Mouse (Mus musculus) spleen, adult 12 weeks (tissue): ENCODE data around the gene Chst3.
A peak's percentile ranks its signal among the peaks of the same experiment; 100 is the strongest.
"Not testable (repeated sequence)": the region's sequence is repeated elsewhere in the genome, so short reads cannot be mapped to it uniquely, and the experiment has no call there.

ENCODE experiments used
- DNase-seq: peaks from one replicate; pipeline ENCODE4 v3.0.0; 2022; ENCODE audit warnings: low spot score

Gene Chst3

GRCm38 (mm10) chr10:60218591-60219499 lies at the start of gene Chst3:
Chst3 (minus strand) TSS chr10:60219260.
- DNase-seq, result no peak

DNA sequence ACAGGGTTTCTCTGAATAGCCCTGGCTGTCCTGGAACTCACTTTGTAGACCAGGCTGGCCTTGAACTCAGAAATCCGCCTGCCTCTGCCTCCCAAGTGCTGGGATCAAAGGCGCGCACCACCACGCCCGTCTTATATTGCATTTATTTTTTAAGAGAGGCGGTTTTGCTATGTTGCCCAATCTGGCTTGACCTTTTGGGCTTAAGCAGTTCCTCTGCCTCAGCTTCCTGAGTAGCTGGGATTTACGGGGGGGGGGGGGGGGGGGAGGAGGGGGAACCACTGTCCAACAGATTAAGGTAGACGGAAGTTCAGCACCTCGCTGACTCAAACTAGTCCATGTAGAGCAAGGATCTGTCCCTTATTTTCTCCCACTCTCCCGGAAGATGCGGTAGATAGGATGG lies 49.7 kb upstream of the Chst3 start:
- no peak for DNase-seq

DNA sequence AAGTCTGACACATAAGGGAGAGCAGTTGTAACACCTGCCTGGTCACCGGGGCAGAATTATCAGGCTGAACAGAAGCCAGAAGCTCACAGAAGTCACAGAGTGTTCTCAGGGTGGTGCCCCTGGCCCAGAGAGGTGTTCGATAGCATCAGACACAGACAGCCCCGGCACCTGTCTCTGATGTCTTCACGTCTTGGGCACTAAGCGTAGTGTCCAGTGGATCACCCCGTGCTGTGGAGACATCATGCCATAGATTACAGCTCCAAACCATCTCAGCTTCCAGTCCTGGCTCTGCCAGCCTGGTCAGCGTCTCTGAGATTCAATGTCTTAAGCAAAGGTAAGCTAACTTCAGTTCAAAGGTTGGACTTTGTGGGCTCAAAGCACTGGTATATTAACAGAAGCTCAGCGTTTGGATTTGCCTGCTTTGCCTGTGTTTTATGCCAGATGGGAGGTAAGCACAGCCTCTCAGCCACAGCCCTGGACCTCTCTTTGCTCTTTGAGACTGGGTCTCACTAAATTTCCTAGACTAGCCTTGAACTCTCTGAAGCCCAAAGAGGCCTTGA lies 47.9 kb upstream of the Chst3 start:
- DNase-seq, result no peak

DNA sequence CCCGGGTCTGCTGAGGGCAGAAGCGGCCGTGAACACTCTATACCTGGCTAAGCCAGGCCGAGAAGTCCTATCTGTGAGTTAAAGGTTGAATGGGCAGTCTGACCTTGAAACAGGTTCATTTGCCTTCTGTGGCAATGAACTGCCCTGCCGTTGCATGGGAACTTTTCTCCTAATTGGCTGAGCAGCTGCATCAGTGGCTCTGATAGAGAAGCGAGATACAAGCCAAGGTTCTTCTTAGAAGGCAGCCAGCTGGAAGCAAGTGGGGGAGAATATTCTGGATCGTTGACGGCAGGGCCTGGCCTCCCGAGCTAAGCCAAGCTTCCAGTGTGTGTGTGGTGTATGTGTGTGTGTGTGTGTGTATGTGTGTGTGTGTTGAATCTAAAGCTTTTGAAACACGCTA lies 46.2 kb upstream of the Chst3 start:
- DNase-seq, result no peak

- no peak for DNase-seq
Observed at GRCm38 (mm10) chr10:60263351-60263750, 44.3 kb upstream of the Chst3 start.

GRCm38 (mm10) chr10:60262386-60262785 lies 43.3 kb upstream of the Chst3 start:
- DNase-seq, result no peak

- DNase-seq, result no peak
Observed at GRCm38 (mm10) chr10:60261530-60261929, 42.5 kb upstream of the Chst3 start.

GRCm38 (mm10) chr10:60260557-60261294 lies 41.7 kb upstream of the Chst3 start:
- DNase-seq, result peak; percentile 32

DNA sequence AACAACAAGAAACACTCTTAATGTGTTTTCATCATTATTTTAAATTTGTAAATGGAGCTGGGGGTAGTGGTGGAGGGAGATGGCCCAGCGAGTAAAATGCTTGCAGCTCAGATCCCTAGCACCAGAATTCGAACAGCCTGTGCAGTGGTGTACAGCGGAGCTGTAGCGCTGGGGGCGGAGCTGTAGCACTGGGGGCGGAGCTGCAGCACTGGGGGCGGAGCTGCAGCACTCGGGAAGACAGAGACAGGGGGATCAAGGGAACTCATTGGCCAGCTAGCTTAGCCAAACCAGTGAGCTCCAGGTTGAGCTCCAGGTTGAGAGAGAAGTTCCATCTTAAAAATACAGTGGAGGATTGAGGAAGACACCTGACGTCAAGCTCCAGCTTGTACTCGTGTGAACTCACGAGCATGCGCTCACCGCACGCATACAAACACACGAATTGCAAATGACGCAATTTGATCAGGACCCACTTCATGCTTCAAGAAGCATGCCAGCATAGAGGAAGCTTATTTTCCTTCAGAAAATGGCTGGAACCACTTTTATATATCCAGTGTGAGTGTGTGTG lies 38.3 kb upstream of the Chst3 start:
- no peak for DNase-seq

DNA sequence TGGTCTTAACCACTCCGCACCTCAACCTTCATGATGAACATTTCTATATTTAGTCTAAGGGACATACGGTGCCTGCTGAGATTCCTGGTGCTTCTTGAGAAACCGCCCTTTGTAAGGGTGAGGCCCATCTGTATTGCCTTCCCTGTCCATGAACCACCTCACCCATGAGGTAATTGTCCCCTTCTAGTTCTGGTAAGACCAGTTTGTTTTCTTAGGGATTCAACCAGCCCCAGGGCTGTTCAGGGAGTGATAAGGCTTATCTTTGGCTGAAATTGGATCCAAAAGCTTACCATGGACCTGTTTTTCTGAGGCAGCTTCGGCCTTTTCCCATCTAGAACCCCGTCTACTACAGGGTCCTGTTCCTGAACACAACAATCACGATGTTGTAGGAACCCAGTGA lies 37.0 kb upstream of the Chst3 start:
- no peak for DNase-seq

- no peak for DNase-seq
Observed at GRCm38 (mm10) chr10:60252606-60253005, 33.5 kb upstream of the Chst3 start.

DNA sequence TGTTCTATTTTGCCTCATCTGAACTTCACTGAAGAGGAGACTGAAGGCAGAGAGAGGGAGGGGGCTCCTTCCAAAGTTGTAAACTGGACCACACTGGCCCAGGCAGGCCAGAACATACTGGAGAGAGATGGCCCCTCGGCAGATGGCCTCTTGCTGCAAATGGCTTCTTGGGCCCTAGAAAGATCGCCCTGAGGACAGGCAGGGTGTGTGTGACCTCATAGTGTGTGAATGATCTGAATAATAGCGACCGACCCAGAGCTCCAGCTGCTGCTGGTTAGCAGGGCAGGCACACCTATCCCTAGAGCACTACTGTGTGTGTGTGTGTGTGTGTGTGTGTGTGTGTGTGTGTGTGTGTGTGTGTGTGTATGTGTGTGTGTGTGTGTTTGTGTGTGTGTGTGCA lies 33.1 kb upstream of the Chst3 start:
- no peak for DNase-seq

DNA sequence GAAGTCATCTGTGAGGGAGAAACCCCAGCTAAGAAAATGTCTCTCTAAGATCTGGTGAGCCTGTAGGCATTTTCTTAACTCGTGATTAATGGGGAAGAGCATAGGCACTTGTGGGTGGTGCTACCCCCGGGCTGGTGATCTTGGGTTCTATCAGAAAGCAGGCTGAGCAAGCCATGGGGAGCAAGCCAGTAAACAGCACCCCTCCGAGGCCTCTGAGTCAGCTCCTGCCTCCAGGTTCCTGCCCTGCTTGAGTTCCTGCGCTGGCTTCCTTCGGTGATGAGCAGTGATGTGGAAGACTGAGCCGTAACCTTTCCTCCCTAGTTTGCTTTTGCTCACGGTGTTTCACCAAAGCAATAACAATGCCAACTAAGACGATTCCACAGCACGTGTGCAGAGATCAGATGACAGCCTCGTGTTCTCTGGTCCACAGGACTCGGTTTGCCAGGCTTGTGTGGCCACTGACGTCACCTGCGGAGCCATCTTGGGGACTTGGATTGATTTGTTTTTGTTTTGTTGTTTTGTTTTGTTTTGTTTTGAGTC lies 31.4 kb upstream of the Chst3 start:
- no peak for DNase-seq

DNA sequence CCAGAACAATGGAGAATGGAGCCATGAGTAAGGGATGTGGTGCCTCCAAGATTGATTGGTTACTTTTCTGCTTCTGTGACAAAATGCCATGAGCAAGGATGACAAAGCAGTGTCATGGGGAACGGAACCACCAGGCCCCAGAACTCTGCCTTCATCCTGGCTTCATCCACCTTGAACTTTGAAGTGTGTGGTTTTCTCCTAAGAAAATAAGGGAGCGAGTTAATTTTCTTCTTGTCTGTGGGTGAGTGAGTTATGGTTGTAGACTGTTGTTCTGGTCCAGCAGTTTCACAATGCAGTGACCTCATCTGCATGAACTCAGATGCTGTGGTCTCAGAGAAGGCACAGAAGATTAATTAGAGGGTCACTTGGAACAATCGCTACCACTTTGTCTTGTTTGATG lies 29.3 kb upstream of the Chst3 start:
- DNase-seq, result not testable (repeated sequence)

GRCm38 (mm10) chr10:60246519-60246918 lies 27.5 kb upstream of the Chst3 start:
- DNase-seq, result peak; percentile 22

DNA sequence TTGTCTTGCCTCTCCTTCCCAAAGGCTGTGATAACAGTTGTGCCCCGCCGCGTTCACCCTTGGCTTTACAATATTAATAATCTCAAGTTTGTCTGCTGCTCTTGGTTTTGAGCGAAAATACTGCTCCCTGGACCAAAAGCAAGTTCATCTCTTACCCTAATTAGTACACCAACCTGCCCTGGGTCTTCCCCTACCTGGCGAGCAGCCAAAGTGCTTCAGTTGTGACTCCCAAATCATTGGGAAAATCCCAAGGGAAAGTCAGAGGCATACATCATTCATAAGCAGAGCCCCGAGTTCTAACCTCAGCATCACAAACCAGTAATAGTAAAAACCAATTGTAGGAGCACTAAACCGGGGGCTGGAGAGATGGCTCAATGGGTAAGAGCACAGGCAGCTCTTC lies 26.6 kb upstream of the Chst3 start:
- DNase-seq, result no peak

- peak; percentile 79 for DNase-seq
Observed at GRCm38 (mm10) chr10:60245041-60245440, 26.0 kb upstream of the Chst3 start.

GRCm38 (mm10) chr10:60243941-60244340 lies 24.9 kb upstream of the Chst3 start:
- DNase-seq, result no peak

DNA sequence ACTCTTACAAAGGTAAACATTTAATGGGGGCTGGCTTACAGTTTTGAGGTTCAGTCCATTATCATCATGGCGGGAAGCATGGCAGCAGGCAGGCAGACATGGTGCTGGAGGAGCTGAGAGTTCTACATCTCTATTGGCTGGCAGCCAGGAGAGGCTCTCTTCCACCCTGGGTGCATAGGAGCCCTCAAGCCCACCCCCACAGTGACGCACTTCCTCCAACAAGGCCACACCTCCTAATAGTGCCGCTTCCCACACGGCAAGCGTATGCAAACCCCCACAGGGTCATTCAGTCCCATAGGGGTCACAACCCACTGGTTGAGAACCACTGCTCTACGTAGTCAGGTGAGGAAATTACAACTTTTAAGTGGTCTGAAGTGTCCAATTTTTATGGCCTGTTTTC lies 21.4 kb upstream of the Chst3 start:
- no peak for DNase-seq

GRCm38 (mm10) chr10:60237475-60238154 lies 18.6 kb upstream of the Chst3 start:
- no peak for DNase-seq

DNA sequence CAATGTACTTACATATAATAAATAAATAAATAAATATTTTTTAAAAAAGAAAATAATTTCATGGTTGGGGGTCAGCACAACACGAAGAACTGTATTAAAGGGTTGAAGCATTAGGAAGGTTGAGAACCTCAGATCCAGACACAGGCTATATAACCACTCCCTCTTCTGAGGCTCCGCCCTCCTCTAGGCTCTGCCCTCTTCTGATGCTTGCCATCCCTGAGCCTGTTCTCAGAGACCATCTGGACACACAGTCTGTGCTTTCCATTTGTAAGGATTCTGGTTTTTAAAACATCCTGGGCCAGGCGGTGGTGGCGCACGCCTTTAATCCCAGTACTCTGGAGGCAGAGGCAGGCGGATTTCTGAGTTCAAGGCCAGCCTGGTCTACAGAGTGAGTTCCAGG lies 16.8 kb upstream of the Chst3 start:
- DNase-seq, result not testable (repeated sequence)

DNA sequence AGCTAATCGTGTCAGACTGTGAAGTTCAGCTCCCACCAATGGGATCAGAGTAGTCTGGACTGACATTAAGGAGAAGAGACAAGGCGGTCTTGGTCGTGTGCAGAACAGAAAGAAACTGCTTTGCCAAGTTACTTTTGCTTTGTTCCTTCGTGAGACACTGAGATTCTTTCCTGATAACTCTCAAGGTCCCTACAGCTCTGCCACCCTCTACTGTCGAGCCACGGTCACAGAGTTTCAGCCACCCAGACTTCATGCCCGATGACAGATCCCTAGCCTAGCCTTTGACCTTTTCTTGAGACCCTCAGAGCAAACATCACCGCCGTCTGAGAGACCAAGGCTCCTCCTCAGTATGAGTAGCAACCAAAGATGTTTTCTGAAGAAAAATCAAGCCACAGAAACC lies 14.9 kb upstream of the Chst3 start:
- no peak for DNase-seq
